Mouse (Mus musculus) thymus, postnatal 14 days (tissue): ENCODE measurements around the gene Paqr5.

ENCODE experiments used
- DNase-seq: peaks from one replicate; pipeline ENCODE4 v3.0.0; 2021

Gene Paqr5

DNA sequence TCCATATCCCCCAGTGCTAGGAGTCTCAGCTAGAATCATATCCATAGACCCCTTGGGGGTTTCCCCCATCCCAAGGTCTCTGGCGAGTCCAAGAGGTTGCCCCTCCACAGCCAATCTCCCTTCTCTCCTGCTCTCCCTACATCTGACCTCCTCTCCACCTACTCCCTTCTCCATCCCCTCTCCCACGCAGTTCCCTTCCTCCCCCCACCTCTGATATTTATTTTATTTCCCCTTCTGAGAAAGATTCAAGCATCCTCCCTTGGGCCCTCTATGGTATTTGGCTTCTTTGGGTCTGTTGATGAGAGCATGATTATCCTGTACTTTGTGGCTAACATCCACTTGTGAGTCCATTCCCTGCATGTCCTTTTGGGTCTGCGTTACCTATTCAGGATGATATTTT, 118.3 kb downstream of the Paqr5 start:
- no peak for DNase-seq

- no peak for DNase-seq
Observed at GRCm38 (mm10) chr9:61907621-61908295, 118.9 kb downstream of the Paqr5 start.

- peak; percentile 73 for DNase-seq
Observed at GRCm38 (mm10) chr9:61906912-61907311, 119.7 kb downstream of the Paqr5 start.

- no peak for DNase-seq
Observed at GRCm38 (mm10) chr9:61905576-61905975, 121.1 kb downstream of the Paqr5 start.

DNA sequence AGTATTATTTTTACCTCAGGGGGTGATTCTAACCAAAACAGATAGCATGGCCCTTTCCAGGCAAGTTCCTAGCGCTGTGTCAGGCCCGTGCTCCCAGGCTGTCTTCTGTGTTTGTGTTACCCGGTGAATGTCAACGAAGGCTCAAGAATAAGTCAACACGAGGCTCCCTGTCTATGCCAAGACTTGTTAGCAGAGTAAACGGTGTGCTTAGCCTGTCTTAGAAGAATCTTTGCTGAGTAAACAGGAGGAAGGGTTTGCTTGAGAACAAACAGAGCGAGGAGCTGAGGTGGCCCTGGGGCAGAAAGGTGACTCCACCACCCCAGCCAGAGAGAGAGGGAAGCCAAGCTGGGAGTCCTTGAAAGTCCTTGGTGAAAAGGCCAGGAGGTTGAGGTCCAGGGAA, 122.5 kb downstream of the Paqr5 start:
- DNase-seq = no peak
